Mouse (Mus musculus): ENCODE measurements around the gene Mgat4e.
A peak's percentile ranks its signal among the peaks of the same experiment; 100 is the strongest.

The Mgat4e gene

GRCm38 (mm10) chr1:134513876-134514590 is 35.4 kb downstream of the Mgat4e start:
- no peak for DNase-seq (ENCODE audit: low spot score)

GRCm38 (mm10) chr1:134513312-134513860 is 36.1 kb downstream of the Mgat4e start:
- DNase-seq (ENCODE audit: low spot score) = no peak

- no peak for DNase-seq (ENCODE audit: low spot score)
Observed at GRCm38 (mm10) chr1:134512584-134512983, 36.9 kb downstream of the Mgat4e start.

GRCm38 (mm10) chr1:134512183-134512582 is 37.3 kb downstream of the Mgat4e start:
- no peak for DNase-seq (ENCODE audit: low spot score)

GRCm38 (mm10) chr1:134510018-134510417 is 39.5 kb downstream of the Mgat4e start:
- no peak for DNase-seq (ENCODE audit: low spot score)

- no peak for DNase-seq (ENCODE audit: low spot score)
Observed at GRCm38 (mm10) chr1:134506201-134506600, 43.3 kb downstream of the Mgat4e start.

GRCm38 (mm10) chr1:134500916-134501315 is 48.6 kb downstream of the Mgat4e start:
- no peak for DNase-seq (ENCODE audit: low spot score)

- DNase-seq (ENCODE audit: low spot score) = no peak
Observed at GRCm38 (mm10) chr1:134495991-134496390, 53.5 kb downstream of the Mgat4e start.

GRCm38 (mm10) chr1:134495216-134495539 is 54.3 kb downstream of the Mgat4e start:
- DNase-seq (ENCODE audit: low spot score) = no peak

- peak; percentile 93 for DNase-seq (ENCODE audit: low spot score)
Observed at GRCm38 (mm10) chr1:134494428-134495215, 54.9 kb downstream of the Mgat4e start, which contains the start of gene Rabif. Rabif (plus strand) TSS chr1:134494648.

- no peak for DNase-seq (ENCODE audit: low spot score)
Observed at GRCm38 (mm10) chr1:134493956-134494355, 55.5 kb downstream of the Mgat4e start.

GRCm38 (mm10) chr1:134493496-134493895 is 56.0 kb downstream of the Mgat4e start:
- DNase-seq (ENCODE audit: low spot score) = no peak

GRCm38 (mm10) chr1:134492276-134492675 is 57.2 kb downstream of the Mgat4e start:
- DNase-seq (ENCODE audit: low spot score) = no peak

All from layer of hippocampus, adult 9-10 months (tissue).